Mouse (Mus musculus) bone marrow, adult 2 months (tissue): ENCODE data around the gene Fam50b. TPM values are rescaled to one million over a fixed set of nuclear protein-coding genes. Genes with fewer than 3 reads are reported as not detected.
A peak's percentile ranks its signal among the peaks of the same experiment; 100 is the strongest.

ENCODE experiments used
- H3K27ac ChIP-seq: fragments of 200-500 bp; 2 replicates; pipeline ENCODE4 v1.5.1; 2012; ENCODE audit warnings: low read depth, mild to moderate bottlenecking, control low read depth, inconsistent platforms, low read length; ENCODE audit not compliant: control insufficient read depth, poor library complexity, insufficient read depth
- H3K4me1 ChIP-seq: fragments of 200-500 bp; 2 replicates; pipeline ENCODE4 v1.6.1; 2011; ENCODE audit warnings: low read length; ENCODE audit not compliant: control insufficient read depth, insufficient read depth
- H3K4me3 ChIP-seq: fragments of 200-500 bp; replicated peaks from 2 replicates; pipeline ENCODE3; 2011; ENCODE audit warnings: mild to moderate bottlenecking, low read depth, low read length, control low read depth; ENCODE audit not compliant: control insufficient read depth
- CTCF ChIP-seq: fragments of 200-500 bp; IDR thresholded peaks from 2 replicates; pipeline ENCODE4 v1.5.1; 2011; ENCODE audit warnings: low read length, control low read depth; ENCODE audit not compliant: control insufficient read depth, insufficient read depth
- POLR2A ChIP-seq: fragments of 200-500 bp; IDR thresholded peaks from 2 replicates; pipeline ENCODE4 v1.6.1; 2011; ENCODE audit warnings: low read depth, mild to moderate bottlenecking, control low read depth, low read length, borderline replicate concordance; ENCODE audit not compliant: control insufficient read depth
- WGBS: fragments of 180-500 bp; shearing (Covaris S2); methylation state at CpG from one replicate; pipeline ENCODE4 v1.1.7; 2018; 5-methylcytosine and 5-hydroxymethylcytosine counted together
- polyA plus RNA-seq: library from polyadenylated mRNA; stranded (reverse); fragments of >200 nt; gene quantifications from 2 replicates; pipeline ENCODE4 v1.2.4, GENCODE M21; 2011; ENCODE audit warnings: low replicate concordance; ENCODE audit not compliant: missing spikeins, insufficient read depth, insufficient read length

Gene Fam50b
- polyA plus RNA-seq, 1 experiment = not detected

GRCm38 (mm10) chr13:34793066-34793465 lies 58.4 kb downstream of the Fam50b start:
- Histone ChIP-seq H3K4me3 (no peak overlapping the region), H3K27ac (no peak overlapping the region), H3K4me1 (no peaks in the 10 kb centered on the region; the same call in 1 of the 2 replicates)
- no peak for TF ChIP-seq POLR2A
- no peak for TF ChIP-seq CTCF
- WGBS = 29% methylated on average over 7 of the region's 7 CpGs

DNA sequence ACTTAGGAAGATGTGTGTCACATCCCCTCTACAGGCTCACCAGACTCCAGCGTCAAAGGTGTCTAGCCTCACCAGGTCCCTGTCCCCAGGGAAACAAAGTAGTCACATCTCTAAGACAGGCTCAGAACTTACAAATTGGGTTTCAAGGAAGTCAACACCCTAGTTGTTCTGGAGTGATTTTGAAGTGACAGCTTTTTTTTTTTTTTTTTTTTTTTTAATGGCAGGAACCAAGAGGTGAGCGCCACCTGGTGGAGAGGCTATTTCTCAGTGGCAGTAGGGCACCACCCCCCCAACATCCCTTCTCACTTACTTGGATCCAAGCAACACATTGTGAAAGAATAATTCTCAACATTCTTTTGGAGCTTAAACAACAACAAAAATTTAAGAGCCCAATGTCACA lies 59.2 kb downstream of the Fam50b start:
- TF ChIP-seq POLR2A (no peak), CTCF (peak; percentile 51; the same call in 1 of the 2 replicates)
- no peak overlapping the region for H3K4me3 ChIP-seq
- H3K27ac ChIP-seq = no peak overlapping the region
- no peaks in the 10 kb centered on the region; the same call in 1 of the 2 replicates for H3K4me1 ChIP-seq
- 35% methylated on average over 2 of the region's 2 CpGs for WGBS

GRCm38 (mm10) chr13:34794426-34794825 lies 59.8 kb downstream of the Fam50b start:
- no peaks in the 10 kb centered on the region; the same call in 1 of the 2 replicates for H3K4me1 ChIP-seq
- 84% methylated on average over 2 of the region's 2 CpGs for WGBS
- H3K27ac ChIP-seq = no peak overlapping the region
- TF ChIP-seq CTCF (no peak), POLR2A (no peak)
- H3K4me3 ChIP-seq = no peak overlapping the region

Other genes starting within 250 kb of the Fam50b start
- gene Pxdc1, start 81.4 kb upstream of the Fam50b start, polyA plus RNA-seq = 0.86 and 5.0 TPM in 2 replicates
- gene Prpf4b, start 140.5 kb downstream of the Fam50b start, polyA plus RNA-seq = 112 and 207 TPM in 2 replicates
- not detected in 2 replicates for gene Fam217a, start 189.5 kb downstream of the Fam50b start, polyA plus RNA-seq
- gene 4933417A18Rik, start 189.6 kb downstream of the Fam50b start, polyA plus RNA-seq = not detected in 2 replicates
- gene Eci3, start 229.0 kb downstream of the Fam50b start, polyA plus RNA-seq = not detected in 2 replicates